9 mouse cellular contexts compared by ENCODE assay signal in genomic region chr3:108069231-108069870, GRCm38 (mm10). TPM values are rescaled to one million over a fixed set of nuclear protein-coding genes. Genes with fewer than 3 reads are reported as not detected.
A peak's percentile ranks its signal among the peaks of the same experiment; 100 is the strongest.
DNase-seq lines count a peak whose midpoint lies in the region; ATAC-seq and TF ChIP-seq lines count a peak whose summit lies in the region.
"Had no signal": no experiment of that assay in that cellular context is flagged by ENCODE, and none has a peak within 500 bp of the region (broad histone marks: within the 10 kb centered on the region; RNA-seq: fewer than 3 reads in every experiment).

No protein-coding gene starts in this region.

- peaks cover 22% of the 10 kb centered on the region for H3K36me3 ChIP-seq in embryonic facial prominence, embryonic 14.5 days (ENCODE audit: control insufficient read depth, insufficient read depth, low read length)
- no peaks in the 10 kb centered on the region for H3K36me3 ChIP-seq in kidney, adult 2 months (ENCODE audit: control insufficient read depth, insufficient read depth, low read length)

- no peak for TF ChIP-seq CTCF in kidney, adult 2 months (conservative IDR thresholded peaks at IDR 0.05; ENCODE audit: insufficient read depth, insufficient read length, low read depth, low read length)

- DNase-seq in adrenal gland, postnatal 14 days, result peak; percentile 64
- no peak for DNase-seq in adrenal gland, postnatal 4 days (ENCODE audit: low spot score in 2 of 2)
- no peak for DNase-seq in embryonic facial prominence, embryonic 14.5 days (ENCODE audit: low spot score)
- DNase-seq in kidney, adult 2 months, result peak; percentile 86
- DNase-seq in retina, postnatal 1 day, result no peak

- WGBS in embryonic facial prominence, embryonic 14.5 days, result 59% methylated on average over 13 of the region's 13 CpGs
- WGBS in kidney, adult 2 months, result 49% methylated on average over 13 of the region's 13 CpGs

- no peak overlapping the region for H3K4me2 ChIP-seq in embryonic facial prominence, embryonic 14.5 days (ENCODE audit: low read depth, low read length)
- H3K4me2 ChIP-seq: lung, embryonic 15.5 days had no signal

- H3K4me3 ChIP-seq in embryonic facial prominence, embryonic 14.5 days (ENCODE audit: low read depth, low read length), result no peak overlapping the region
- peak overlapping the region; percentile 12; the same call in 1 of the 2 replicates for H3K4me3 ChIP-seq in kidney, adult 2 months (ENCODE audit: insufficient read depth, low read depth, low read length)
- H3K4me3 ChIP-seq: lung, embryonic 15.5 days had no signal

- peak; percentile 65 for TF ChIP-seq POLR2A in kidney, adult 2 months (IDR thresholded peaks at IDR 0.05; ENCODE audit: low read depth, low read length)

- 0 out of 2 replicates have a peak, but pooled peaks have one; percentile 34 for ATAC-seq in embryonic facial prominence, embryonic 14.5 days (ENCODE audit: low read depth)
- ATAC-seq in megakaryocyte progenitor cell, adult 5-6 weeks (replicated peaks; ENCODE audit: poor library complexity), result peak; percentile 68
- no peak for ATAC-seq in cerebellum, adult (ENCODE audit: insufficient number of reproducible peaks, low FRiP score, low TSS enrichment)
- no peak for ATAC-seq in monocyte, adult 5-6 weeks (replicated peaks; ENCODE audit: insufficient number of reproducible peaks, low FRiP score, low TSS enrichment, poor library complexity, severe bottlenecking)

- H3K9ac ChIP-seq in embryonic facial prominence, embryonic 14.5 days (ENCODE audit: low read depth, low read length), result no peak overlapping the region
- H3K9ac ChIP-seq: lung, embryonic 15.5 days had no signal

- H3K4me1 ChIP-seq in embryonic facial prominence, embryonic 14.5 days (ENCODE audit: control insufficient read depth, insufficient read depth, low read length), result no peaks in the 10 kb centered on the region
- H3K4me1 ChIP-seq in kidney, adult 2 months (ENCODE audit: control insufficient read depth, insufficient read depth, low read length), result peaks cover 3% of the 10 kb centered on the region; the same call in 1 of the 2 replicates
- H3K4me1 ChIP-seq: lung, embryonic 15.5 days had no signal

- H3K27me3 ChIP-seq in embryonic facial prominence, embryonic 14.5 days (replicated peaks; ENCODE audit: control insufficient read depth, insufficient read depth, low read length), result no peaks in the 10 kb centered on the region
- H3K27me3 ChIP-seq in kidney, adult 2 months (replicated peaks; ENCODE audit: control insufficient read depth, insufficient read depth, low read length), result no peaks in the 10 kb centered on the region
- H3K27me3 ChIP-seq: lung, embryonic 15.5 days had no signal

- H3K27ac ChIP-seq in embryonic facial prominence, embryonic 14.5 days (replicated peaks; ENCODE audit: low read depth, low read length), result no peak overlapping the region
- peak overlapping the region; percentile 58 for H3K27ac ChIP-seq in kidney, adult 2 months (ENCODE audit: insufficient read depth, low read depth, low read length)
- H3K27ac ChIP-seq: lung, embryonic 15.5 days had no signal

- no peaks in the 10 kb centered on the region for H3K9me3 ChIP-seq in embryonic facial prominence, embryonic 14.5 days (ENCODE audit: control insufficient read depth, low read length)
- H3K9me3 ChIP-seq: lung, embryonic 15.5 days had no signal

RNA-seq across cellular contexts. Expression of gene Ampd2, which starts 17.1 kb away (rescaled TPM):
- total RNA-seq in adrenal gland, postnatal 14 days (2021), result 117 and 124 TPM in 2 replicates
- 100 to 1,000 TPM; 101 to 109 TPM for total RNA-seq in adrenal gland, postnatal 4 days (2021)
- polyA plus RNA-seq in embryonic facial prominence, embryonic 14.5 days (2014; fragmentation: Nextera tagmentation; extraction: Ambion mirVana), result 31.6 and 33.8 TPM in 2 replicates
- 59.0 and 86.6 TPM in 2 replicates for polyA plus RNA-seq in kidney, adult 2 months (2012; rRNA removed)
- 52.9 and 63.6 TPM in 2 replicates for total RNA-seq in megakaryocyte progenitor cell, adult 5-6 weeks (2015)
- total RNA-seq in megakaryocyte progenitor cell, adult 5-6 weeks (2017), result 33.9 and 48.4 TPM in 2 replicates
- total RNA-seq in monocyte, adult 5-6 weeks (2017), result 15.6 to 22.0 TPM (median 18.4 TPM) in 3 replicates

RNA-seq across cellular contexts. Expression of gene Gnat2, which starts 23.2 kb away (rescaled TPM):
- total RNA-seq in adrenal gland, postnatal 14 days (2021), result 9.8 and 12.6 TPM in 2 replicates
- 1 to 10 TPM; 3.9 to 4.1 TPM for total RNA-seq in adrenal gland, postnatal 4 days (2021)
- 0.35 and 0.53 TPM in 2 replicates for polyA plus RNA-seq in embryonic facial prominence, embryonic 14.5 days (2014; fragmentation: Nextera tagmentation; extraction: Ambion mirVana)
- polyA plus RNA-seq in kidney, adult 2 months (2012; rRNA removed), result 0.61 TPM in 2 replicates
- 0.72 and 1.8 TPM in 2 replicates for total RNA-seq in megakaryocyte progenitor cell, adult 5-6 weeks (2015)
- total RNA-seq in megakaryocyte progenitor cell, adult 5-6 weeks (2017), result 1.0 and 2.0 TPM in 2 replicates
- not detected in 3 replicates for total RNA-seq in monocyte, adult 5-6 weeks (2017)

RNA-seq across cellular contexts. Expression of gene Gstm4, which starts 24.7 kb away (rescaled TPM):
- 11.2 and 12.3 TPM in 2 replicates for total RNA-seq in adrenal gland, postnatal 14 days (2021)
- total RNA-seq in adrenal gland, postnatal 4 days (2021), result 10 to 100 TPM; 15.6 to 16.5 TPM
- polyA plus RNA-seq in embryonic facial prominence, embryonic 14.5 days (2014; fragmentation: Nextera tagmentation; extraction: Ambion mirVana), result 14.1 and 14.2 TPM in 2 replicates
- 23.4 and 23.9 TPM in 2 replicates for polyA plus RNA-seq in kidney, adult 2 months (2012; rRNA removed)
- 12.5 and 15.8 TPM in 2 replicates for total RNA-seq in megakaryocyte progenitor cell, adult 5-6 weeks (2015)
- total RNA-seq in megakaryocyte progenitor cell, adult 5-6 weeks (2017), result 15.1 and 22.1 TPM in 2 replicates
- 7.4 to 12.4 TPM (median 8.4 TPM) in 3 replicates for total RNA-seq in monocyte, adult 5-6 weeks (2017)

RNA-seq across cellular contexts. Expression of gene Gstm1, which starts 51.6 kb away (rescaled TPM):
- total RNA-seq in adrenal gland, postnatal 14 days (2021), result 145 and 158 TPM in 2 replicates
- 100 to 1,000 TPM; 144 to 170 TPM for total RNA-seq in adrenal gland, postnatal 4 days (2021)
- 223 and 225 TPM in 2 replicates for polyA plus RNA-seq in embryonic facial prominence, embryonic 14.5 days (2014; fragmentation: Nextera tagmentation; extraction: Ambion mirVana)
- polyA plus RNA-seq in kidney, adult 2 months (2012; rRNA removed), result 1,515 and 1,697 TPM in 2 replicates
- total RNA-seq in megakaryocyte progenitor cell, adult 5-6 weeks (2015), result 1,143 and 1,246 TPM in 2 replicates
- total RNA-seq in megakaryocyte progenitor cell, adult 5-6 weeks (2017), result 511 and 599 TPM in 2 replicates
- total RNA-seq in monocyte, adult 5-6 weeks (2017), result 43.8 to 75.0 TPM (median 64.1 TPM) in 3 replicates

Comparison
In these comparisons a context has a peak if more than half of its experiments do, and no peak if none do; other contexts are left out.
1. DNase-seq: peak in adrenal gland, postnatal 14 days (single experiment) and kidney, adult 2 months (single experiment); none in adrenal gland, postnatal 4 days (0 of 2), embryonic facial prominence, embryonic 14.5 days (single experiment) and retina, postnatal 1 day (single experiment).
2. ATAC-seq: peak in embryonic facial prominence, embryonic 14.5 days (single experiment) and megakaryocyte progenitor cell, adult 5-6 weeks (single experiment); none in cerebellum, adult (single experiment) and monocyte, adult 5-6 weeks (single experiment).